Mouse (Mus musculus): ENCODE data around the gene Raver2. TPM values are rescaled to one million over a fixed set of nuclear protein-coding genes. Genes with fewer than 3 reads are reported as not detected.

The Raver2 gene
- polyA plus RNA-seq, 1 experiment from 2014 or later, result 4.9 TPM

DNA sequence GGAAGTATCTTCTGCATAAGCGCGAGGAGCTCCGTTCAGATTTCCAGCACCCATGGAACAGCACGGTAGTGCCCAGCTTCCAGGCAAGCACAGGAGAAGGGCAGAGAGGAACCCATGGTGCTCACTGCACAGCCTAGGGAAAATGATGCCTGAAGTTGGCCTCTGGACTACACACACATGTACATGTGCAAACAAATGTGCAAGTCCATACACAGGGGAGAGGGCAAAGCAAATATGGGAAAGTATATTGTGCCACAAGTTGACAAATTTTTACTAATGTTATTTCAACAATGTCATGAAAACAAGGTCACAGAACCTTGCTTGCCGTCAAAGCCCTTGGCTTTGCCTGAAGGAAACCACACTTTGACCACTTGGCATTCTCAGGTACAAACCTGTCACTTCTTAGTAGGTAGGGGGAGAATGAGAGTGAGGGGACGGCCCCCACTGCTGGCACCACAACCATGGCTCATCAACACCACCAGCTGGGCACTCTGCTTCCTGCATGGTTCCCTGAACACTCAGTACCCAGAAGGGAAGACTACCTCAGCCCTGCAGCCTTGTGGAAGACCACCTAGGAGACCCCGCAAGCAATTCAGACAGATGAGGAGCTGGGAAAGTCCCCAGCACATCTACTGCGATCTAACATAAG lies 130.8 kb downstream of the Raver2 start:
- no peak overlapping the region for H3K4me2 ChIP-seq
- ATAC-seq (ENCODE audit: low FRiP score), result no peak
- peaks cover 13% of the 10 kb centered on the region for H3K4me1 ChIP-seq
- no peaks in the 10 kb centered on the region for H3K36me3 ChIP-seq
- H3K9me3 ChIP-seq (replicated peaks), result no peaks in the 10 kb centered on the region
- H3K9ac ChIP-seq (replicated peaks), result no peak overlapping the region
- H3K4me3 ChIP-seq (replicated peaks), result no peak overlapping the region
- no peak overlapping the region for H3K27ac ChIP-seq (replicated peaks)
- 92% methylated on average over 8 of the region's 8 CpGs for WGBS
- no peaks in the 10 kb centered on the region for H3K27me3 ChIP-seq (replicated peaks)

Other genes with a start within 250 kb of the Raver2 start
- gene Gm10577, start 48.3 kb upstream of the Raver2 start, polyA plus RNA-seq (2015; fragmentation: Nextera tagmentation; extraction: Ambion mirVana), result not detected in 2 replicates
- gene Jak1, start 196.3 kb downstream of the Raver2 start, polyA plus RNA-seq (2015; fragmentation: Nextera tagmentation; extraction: Ambion mirVana), result 85.2 and 95.6 TPM in 2 replicates

All from neural tube, embryonic 15.5 days (tissue).